Mouse (Mus musculus) heart, postnatal 10 days (tissue): ENCODE data around the gene Plekhh2. TPM values are rescaled to one million over a fixed set of nuclear protein-coding genes. Genes with fewer than 3 reads are reported as not detected.
A peak's percentile ranks its signal among the peaks of the same experiment; 100 is the strongest.

Experiments
- DNase-seq, 2 experiments: peaks; one replicate each; pipeline ENCODE4 v3.0.0; 2021
- intact Hi-C: fragments of 180-260 bp; cut with DNase I; formaldehyde crosslinking; loops from one replicate; pipeline ENCODE4 v1.15.1; 2025
- total RNA-seq, 2 experiments: library from RNA; stranded (reverse); gene quantifications; 2 replicates each; pipeline ENCODE4 v1.2.3; 2021

Plekhh2 gene
- total RNA-seq, 2 experiments from 2014 or later: 6.3 to 7.0 TPM

DNA sequence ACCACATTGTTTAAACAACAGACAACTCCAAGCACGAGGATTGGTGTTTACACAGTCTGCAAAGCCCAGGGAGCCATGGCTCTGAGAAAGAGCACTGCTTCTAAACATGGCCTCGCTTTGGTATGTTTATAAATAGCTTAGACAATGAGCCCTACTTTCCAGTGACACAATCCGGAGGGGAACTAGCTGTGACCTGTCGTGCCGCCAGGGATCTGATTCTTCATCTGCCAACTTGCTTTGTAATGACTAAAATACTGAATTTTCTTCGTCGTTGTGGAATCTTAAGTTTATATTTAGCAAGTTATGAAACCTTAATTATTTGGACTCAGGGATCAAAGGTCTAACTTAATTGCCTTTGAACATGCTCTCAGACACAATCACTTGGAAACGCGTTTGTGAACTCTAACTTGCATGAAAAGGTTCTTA is 91.5 kb downstream of the Plekhh2 start:
- intact Hi-C loops: no loop called here
- peak; percentile 40 to 47 for DNase-seq

DNA sequence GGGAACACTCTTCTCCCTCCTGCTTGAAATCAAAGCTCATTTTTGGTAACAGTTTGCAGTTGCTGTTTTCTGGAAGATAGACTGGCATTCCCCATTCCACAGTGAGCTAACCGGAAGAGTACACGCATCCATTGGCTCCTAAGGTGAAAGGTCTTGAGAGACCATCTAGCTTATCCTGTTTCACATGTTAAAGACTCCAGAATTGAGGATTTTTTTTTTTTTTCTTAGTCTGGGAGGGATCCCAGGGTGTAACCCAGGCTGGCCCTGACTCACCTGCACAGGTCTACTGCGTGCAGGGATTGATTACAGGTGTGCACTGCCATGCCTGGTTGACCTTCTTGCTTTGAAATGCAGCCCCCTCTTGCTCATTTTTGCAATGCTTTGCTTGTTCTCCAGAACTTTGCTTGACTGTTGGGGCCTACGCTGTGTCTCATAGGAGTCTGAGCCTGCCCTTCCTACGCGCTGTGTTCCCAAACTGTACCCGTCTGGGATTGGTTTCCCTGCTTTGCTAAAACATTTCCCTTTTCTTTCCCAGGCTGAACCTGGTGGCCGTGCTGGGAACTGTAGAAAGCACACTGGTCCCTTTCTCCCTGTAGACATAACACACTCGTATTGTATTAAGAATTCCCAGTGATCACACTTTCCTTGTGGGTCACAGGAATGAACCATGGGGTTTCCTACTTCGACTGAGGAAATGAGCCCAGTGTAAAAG is 92.2 kb downstream of the Plekhh2 start:
- no peak for DNase-seq
- intact Hi-C loops: no loop called here

DNA sequence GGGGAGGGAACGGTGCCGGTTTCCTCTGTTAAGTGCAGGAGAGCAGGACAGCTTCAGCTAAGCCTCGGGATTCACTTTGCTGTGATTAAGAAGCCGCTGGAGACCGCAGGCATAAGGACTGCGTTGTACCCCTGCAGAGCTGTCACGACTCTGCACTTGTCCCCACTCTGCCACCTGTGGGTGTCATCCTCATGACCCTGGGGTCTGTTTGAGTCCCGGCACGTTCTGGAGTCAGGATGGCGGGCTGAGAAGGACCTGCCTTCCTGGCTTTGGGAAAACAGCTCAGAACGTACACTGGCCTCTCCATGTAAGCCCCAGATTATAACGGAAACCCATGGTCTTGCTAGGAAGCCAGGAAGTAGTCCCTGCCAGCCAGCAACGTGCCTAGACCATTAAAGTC is 95.3 kb downstream of the Plekhh2 start:
- no peak for DNase-seq

DNA sequence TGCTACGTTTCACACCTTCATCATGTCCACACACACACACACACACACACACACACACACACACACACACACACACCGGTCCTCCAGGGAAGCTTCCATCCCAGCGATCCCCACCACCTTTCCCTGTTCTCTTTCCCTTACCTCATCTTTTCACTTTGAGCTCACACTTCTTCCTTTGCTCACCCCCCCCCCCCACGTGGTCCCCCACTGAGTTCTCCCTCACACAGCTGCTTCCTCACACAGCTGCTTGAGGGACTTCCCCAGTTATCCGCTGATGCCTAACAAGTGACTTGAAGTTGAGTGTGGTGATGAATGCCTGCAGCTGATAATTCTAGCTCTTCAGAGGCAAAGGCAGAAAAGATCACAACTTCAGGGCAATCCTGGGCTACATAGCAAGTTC is 95.9 kb downstream of the Plekhh2 start:
- no peak for DNase-seq
- intact Hi-C loops: no loop called here

More for the DNA sequence above, 95.3 kb downstream of the Plekhh2 start:
- intact Hi-C loops: no loop called here

DNA sequence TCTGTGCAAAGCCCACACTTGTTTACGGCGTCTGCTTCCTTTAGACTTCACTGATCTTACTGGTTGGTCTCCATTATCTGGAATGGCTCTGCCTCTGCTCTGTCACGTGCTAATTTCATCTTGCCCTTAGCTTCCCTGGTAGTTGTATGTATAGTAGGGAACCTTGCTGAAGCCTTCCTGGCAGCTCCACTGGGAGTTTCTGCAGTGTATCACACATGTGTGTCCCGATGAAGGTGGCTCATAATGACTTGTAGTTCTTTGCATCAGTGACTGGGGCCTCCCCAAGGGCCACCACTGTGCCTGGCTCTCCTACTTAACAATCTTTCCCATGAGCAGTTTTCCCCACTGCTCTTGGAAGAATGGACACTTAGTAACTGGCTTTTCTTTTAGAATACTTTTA is 96.9 kb downstream of the Plekhh2 start:
- no peak for DNase-seq
- intact Hi-C loops: no loop called here

DNA sequence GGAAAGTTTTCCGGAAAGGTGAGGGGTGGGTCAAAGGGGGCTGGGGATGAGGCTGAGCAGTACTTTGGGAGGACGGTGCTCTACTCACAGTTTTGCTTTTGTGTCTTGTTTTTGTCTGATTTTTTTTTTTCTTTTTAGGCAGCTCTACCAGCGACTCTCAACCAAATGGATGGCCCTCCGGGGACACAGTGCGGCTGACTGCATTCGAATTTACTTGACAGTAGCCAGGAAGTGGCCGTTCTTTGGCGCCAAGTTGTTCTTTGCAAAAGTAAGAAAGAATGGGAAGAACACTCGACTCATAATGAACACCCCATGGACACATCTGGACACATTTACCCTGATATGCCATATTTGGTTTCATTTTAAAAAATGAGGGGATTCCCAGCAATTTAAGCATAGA is 99.8 kb downstream of the Plekhh2 start:
- peak; percentile 32 to 43 for DNase-seq
- intact Hi-C loops: no loop called here

DNA sequence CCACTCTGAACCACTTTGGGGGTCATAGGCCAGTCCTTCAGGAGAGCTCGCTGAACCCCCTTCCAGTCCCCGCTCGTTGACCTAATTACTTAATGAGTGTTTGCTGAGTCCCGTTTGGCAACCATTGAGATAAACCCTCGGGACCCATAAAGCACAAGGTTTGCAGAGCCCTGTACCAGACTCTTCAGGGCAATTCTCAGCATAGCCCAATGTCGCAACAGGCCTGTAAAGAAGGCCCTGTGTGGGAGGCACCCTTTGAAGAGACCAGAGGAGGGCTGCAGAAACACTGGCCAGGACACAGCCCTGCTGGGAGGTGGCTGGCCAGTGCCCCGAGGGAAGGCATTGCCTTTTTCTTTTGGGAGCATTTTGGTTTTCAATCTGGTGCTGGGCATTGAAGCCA is 100.3 kb downstream of the Plekhh2 start:
- DNase-seq: no peak
- intact Hi-C loops: no loop called here

DNA sequence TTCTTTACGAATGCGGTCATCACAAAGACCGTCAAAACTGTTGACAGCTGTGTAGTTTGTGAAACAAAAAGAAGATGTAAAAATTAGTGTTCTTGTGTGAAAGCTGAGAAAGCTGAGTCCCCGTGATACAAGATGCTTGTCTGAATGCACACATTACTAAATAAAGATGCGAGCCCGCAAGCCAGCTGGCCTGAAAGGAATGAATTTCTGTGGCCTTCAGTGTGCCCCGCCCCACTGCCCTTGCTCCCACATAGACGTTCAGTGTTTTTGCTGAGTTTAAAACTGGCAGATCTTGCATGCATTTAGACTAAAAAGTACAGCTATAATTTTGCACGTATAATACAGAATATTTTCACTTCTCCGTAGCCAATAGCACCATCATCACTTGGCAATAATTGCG is 104.1 kb downstream of the Plekhh2 start:
- intact Hi-C loops: no loop called here
- DNase-seq: no peak

DNA sequence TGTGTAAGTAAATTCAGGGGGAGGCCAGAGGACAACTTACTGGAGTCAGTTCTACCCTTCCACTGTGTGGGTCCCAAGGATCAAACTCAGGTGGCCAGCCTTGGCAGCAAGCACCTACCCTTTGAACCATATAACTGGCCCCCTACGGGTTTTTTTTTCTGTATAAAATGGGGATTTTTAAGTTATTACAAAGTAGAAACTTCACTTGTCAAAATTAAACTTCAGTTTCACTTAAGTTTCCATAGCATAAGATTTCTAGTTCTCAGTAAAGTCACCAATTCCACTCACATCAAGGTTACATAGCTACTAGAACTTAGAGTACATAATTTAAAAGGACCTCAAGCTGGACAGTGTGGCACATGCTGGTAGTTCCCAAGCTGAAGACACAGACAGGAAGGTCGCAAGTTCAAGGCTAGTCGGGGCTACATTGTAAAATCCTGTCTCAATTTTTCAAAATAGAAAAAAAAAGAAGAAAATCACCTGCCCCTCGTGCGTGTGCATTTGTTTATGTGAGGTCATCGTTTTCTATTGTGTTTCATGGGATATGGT is 104.9 kb downstream of the Plekhh2 start:
- intact Hi-C loops: no loop called here
- DNase-seq: no peak

DNA sequence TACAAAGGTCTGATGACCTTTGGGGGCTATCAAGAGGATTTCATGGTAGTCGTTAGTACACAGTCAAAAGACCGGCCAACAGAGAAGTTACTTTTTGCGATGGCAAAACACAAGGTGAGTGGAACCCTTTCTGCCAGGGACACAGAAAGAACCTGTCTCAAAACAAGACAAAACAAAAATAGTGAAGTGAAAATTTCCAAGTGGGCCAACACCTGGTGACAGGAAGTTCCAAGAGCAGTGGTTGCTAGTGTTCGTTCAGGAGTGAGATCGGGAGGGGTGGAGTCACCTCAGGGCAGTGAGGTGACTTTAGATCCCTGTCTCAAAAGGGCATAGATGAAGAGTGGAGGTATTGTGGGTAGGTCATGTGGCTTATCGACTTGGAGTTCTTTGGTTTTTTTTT is 106.3 kb downstream of the Plekhh2 start:
- intact Hi-C loops: no loop called here
- DNase-seq: no peak

DNA sequence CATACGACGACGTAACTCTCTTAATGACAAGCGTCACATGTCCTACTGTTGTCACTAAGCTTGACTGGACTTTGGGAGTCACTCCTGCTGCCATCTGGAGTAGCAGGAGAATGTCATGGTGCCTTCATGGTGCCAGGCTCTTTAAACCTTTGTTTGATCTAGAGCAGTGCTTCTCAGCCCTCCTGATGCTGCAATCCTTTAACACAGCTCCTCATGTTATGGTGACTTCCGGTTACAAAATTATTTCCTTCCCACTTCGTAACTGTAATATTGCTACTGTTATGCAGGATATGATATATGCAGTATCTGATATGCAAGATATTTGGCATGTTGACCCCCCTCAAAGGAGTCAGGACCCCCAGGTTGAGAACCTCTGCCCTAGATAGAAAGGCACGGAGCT is 107.4 kb downstream of the Plekhh2 start:
- DNase-seq: no peak
- intact Hi-C loops: no loop called here

DNA sequence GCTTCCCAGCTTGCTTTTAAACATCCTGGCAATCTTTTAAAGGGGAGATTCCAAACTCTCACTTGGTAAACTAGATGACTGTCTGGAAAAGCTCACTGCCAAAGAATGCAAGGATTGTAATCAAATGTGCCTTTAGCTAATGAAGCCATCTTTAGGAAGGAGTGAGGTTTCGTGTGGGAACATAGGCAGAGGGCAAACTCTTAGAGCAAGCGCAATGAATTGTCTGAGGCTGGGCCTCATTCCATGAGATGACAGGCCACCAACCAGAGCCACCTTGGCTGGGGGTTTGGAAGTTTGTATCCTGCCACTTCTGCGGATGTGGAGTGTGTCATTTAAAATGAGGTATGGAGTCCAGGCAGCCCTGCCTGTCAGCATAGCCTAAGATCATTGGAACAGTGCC is 108.4 kb downstream of the Plekhh2 start:
- no peak for DNase-seq
- intact Hi-C loops: no loop called here

DNA sequence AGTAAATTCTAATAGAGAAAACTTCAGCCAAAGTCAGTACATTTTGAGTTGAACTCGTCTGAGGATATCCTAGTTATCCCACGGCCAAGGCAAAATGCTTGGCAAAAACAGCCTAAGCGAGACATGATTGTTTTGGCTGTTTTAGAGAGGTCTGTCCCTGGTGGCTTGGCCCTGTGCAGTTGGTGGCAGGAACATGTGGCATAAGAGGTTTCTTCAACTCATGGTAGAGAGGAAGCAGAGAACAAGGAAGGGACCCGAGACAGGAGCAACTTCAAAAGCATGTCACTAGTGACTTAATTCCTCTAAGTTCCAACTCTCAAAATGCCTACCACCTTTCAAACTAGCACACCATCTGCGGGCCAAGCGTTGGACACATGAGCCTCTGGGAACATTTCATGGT is 108.9 kb downstream of the Plekhh2 start:
- intact Hi-C loops: no loop called here
- DNase-seq: no peak

DNA sequence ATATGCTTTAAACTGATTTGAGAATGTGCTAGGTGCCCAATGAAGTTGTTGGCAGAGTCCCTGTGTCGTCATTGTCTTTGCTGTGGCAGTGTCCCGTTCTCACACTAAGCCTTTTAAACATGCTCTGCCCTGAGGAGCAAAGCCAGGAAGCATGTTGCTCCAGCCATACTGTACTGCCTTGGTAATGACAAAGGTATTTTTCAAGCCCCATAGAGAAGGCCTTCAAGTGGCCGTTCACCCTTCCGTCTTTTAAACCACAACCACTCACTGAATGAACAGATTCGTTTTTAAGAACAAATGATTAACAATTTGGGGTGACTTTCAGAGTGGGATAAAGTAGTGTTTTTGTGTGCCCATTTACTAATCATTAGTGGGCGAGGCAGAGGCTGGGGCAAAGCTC is 109.5 kb downstream of the Plekhh2 start:
- no peak for DNase-seq
- intact Hi-C loops: no loop called here

DNA sequence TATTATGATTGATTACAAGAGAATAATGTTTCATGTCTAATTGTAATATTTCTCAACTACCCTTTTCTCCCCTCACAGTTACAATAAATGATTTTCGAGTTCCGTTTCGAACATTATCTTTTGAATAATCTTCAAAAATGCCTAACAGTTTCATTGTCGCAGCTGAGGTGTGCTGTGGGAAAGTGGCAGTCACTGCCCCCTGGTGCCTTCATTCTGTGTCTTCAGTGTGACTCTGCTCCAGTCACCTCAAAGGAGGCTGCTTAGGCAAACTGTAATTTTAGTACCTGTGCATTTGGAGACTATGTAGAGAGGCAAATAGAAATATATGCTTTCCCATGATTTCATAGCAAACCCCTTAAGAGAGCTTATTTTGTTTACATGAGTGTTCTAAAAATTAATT is 110.3 kb downstream of the Plekhh2 start:
- DNase-seq: no peak
- intact Hi-C loops: no loop called here

DNA sequence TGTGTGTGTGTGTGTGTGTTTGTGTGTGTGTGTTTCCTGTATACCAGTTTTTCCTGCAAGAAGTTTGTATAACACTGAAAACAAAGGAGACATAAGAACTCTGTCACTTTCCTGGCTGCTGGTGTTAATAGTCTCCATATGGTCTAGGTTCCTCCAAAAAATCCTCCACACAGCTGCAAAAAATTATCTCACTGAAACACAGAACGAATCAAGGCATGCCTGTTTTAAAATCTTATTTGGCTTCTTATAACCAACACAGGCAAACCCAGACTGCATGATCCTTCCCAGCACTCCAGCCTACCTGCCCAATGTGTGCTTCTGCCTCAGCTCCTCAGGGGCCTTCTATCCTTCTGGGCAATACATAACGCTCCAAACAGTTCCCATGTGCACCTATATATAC is 111.2 kb downstream of the Plekhh2 start:
- peak in 1 of 2 experiments; percentile 55 for DNase-seq
- intact Hi-C loops: no loop called here

DNA sequence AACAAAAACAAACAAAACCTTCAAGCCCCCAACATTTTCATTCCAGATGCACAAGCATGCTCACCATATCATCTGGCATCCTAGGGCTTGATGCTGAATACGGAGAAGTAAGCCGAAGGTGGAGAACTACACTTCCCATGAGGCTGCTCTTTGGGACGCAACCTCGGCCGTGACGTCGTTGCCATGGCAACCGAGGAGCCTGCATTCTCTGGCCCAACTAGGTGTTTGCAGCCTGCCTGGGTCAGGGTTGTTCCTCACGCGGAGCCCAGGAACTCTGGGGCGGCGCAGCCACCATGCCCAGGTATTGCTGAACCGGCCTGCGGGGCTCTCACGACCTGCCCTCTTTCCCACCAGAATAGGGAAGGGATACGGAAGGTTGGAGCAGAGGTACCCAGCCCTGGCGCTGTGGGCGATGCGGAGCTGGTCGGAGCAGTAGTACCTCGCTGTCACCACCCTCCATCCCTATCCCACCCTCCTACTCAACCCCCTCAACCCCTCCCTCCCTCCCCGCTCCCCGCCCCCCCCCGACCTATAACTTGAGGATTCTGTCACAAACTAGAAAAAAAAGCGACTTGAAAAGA is 114.7 kb downstream of the Plekhh2 start, which contains the start of gene Dync2li1:
Dync2li1 (plus strand) TSS at position 221 of the 581 bp plus-strand sequence.
- peak; percentile 89 to 91 for DNase-seq
- intact Hi-C loops: no loop called here

DNA sequence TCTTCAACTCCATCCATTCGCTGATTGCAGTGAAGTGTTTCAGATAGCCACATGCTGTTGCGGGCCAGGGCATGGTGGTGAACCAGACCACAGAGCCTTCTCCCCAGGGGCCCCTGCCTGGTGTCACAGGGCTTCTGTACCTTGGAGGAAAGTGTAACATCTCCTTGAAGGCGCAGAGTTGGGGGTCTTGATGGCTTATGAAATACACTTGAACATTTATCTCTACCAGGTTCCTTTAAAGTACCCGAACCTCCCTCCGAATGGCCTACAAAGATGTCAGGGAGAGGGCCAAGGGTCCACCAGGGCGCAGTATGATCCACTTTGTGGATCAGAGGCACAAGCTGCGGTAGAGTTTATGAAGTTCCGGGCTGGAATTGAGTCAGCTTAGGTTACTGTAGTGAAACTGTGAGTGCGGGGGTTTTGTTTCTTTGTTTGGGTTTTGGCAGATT is 115.2 kb downstream of the Plekhh2 start:
- no peak for DNase-seq
- intact Hi-C loops: no loop called here

DNA sequence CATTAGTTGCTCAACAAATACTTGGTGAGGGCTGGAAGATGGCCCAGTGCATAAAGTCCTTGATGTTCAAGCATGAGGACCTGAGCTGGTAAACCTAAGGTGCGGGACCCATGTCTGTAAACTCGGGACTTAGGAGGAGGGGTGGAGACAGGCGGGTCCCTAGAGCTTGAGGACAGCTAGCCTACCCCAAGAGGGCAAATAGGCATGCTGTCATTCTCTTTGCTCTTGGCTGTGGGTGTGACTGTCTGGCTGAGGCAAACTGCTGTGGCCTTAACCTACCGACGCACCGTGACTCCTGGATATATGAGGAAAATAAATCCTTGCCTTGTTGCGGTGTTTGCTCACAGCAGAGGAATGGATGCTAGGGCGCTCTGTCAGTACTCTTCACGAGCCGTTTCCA is 116.0 kb downstream of the Plekhh2 start:
- intact Hi-C loops: no loop called here
- DNase-seq: no peak

DNA sequence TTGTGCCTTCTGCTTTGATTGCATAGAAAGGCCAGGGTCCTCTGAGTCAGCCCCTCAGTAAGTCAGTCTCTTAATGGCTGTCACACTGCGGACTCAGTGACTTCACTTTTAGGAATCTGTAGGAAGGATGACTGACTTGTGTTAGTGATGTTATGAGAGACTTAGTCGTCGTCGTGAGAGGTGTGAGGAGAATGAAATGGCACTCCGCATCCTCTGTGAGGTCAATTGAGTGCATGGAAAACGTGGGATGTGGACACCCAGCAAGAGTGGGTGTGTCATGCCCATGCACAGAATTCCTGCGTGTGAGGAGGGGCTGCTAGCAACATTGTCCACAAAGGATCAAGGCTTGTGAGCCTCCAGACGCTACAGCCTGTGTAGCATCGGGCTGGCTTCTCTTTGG is 116.9 kb downstream of the Plekhh2 start:
- intact Hi-C loops: no loop called here
- DNase-seq: no peak

DNA sequence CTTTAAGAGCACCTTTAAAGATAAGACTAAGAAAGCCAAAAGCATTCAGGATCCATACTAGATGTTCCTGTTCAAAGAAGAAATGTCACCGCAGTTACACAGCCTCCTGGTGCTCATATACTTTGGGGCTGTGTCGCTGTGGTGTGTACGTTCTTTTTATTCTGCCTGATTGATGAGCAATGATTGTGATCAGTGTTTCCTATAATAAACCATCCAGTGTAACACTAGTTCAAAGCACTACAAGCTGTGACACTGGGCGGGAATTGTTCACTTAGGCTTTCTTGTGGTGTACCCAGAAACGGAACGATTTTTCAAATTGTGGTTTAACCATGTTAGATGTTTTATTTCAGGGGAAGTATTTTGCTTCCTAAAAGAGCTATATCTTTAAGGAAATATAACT is 120.1 kb downstream of the Plekhh2 start:
- intact Hi-C loops: no loop called here
- DNase-seq: no peak

DNA sequence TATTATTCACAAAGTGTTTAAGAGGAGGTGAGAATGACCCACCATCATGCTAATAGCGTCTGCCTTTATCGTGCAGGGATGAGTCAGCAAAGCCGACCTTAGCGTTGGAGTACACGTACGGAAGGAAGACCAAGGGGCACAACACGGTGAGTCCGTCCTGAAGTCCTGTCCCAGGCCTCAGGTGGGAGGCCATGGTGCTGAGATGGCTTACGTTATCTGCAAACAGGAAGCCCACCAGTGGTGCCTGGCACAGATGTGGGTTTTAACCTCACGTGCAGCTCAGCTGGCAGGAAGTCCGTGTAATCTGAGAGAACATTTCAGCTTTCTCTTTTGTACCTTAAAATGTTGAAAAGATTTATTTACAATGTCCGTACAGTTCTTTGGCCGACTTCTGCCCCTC is 121.7 kb downstream of the Plekhh2 start:
- no peak for DNase-seq
- intact Hi-C loops: no loop called here
